Mouse (Mus musculus) cortical plate, adult 2 months (tissue): ENCODE results near the gene Magi1. TPM values are rescaled to one million over a fixed set of nuclear protein-coding genes. Genes with fewer than 3 reads are reported as not detected.

Source experiments
- H3K27ac ChIP-seq: fragments of 200-500 bp; 2 replicates; pipeline ENCODE4 v1.5.1; 2012; ENCODE audit warnings: low read length, control low read depth, inconsistent platforms; ENCODE audit not compliant: insufficient read depth
- H3K4me1 ChIP-seq: fragments of 200-500 bp; 2 replicates; pipeline ENCODE4 v1.6.1; 2011; ENCODE audit warnings: low read length; ENCODE audit not compliant: control insufficient read depth, insufficient read depth
- H3K4me3 ChIP-seq: fragments of 200-500 bp; 2 replicates; pipeline ENCODE4 v1.5.1; 2011; ENCODE audit warnings: mild to moderate bottlenecking, low read length, control low read depth; ENCODE audit not compliant: insufficient read depth
- CTCF ChIP-seq: fragments of 200-500 bp; IDR thresholded peaks from 2 replicates; pipeline ENCODE4 v1.5.1; 2011; ENCODE audit warnings: mild to moderate bottlenecking, control low read depth, low read length; ENCODE audit not compliant: insufficient read depth; ENCODE audit errors: extremely low read depth
- POLR2A ChIP-seq: fragments of 200-500 bp; IDR thresholded peaks from 2 replicates; pipeline ENCODE4 v1.6.1; 2011; ENCODE audit warnings: mild to moderate bottlenecking, low read length, control low read depth; ENCODE audit not compliant: insufficient read depth; ENCODE audit errors: extremely low read depth
- polyA plus RNA-seq: library from polyadenylated mRNA; depleted of rRNA; stranded (reverse); fragments of >200 nt; gene quantifications from 2 replicates; pipeline ENCODE4 v1.2.3, GENCODE M21; 2012

Magi1 gene
- polyA plus RNA-seq, 1 experiment = 39.5 TPM

GRCm38 (mm10) chr6:93904987-93905386 is 378.7 kb downstream of the Magi1 start:
- H3K27ac ChIP-seq = no peak overlapping the region
- peaks cover 4% of the 10 kb centered on the region; the same call in 1 of the 2 replicates for H3K4me1 ChIP-seq
- no peak overlapping the region for H3K4me3 ChIP-seq
- no peak for TF ChIP-seq POLR2A
- TF ChIP-seq CTCF = no peak

DNA sequence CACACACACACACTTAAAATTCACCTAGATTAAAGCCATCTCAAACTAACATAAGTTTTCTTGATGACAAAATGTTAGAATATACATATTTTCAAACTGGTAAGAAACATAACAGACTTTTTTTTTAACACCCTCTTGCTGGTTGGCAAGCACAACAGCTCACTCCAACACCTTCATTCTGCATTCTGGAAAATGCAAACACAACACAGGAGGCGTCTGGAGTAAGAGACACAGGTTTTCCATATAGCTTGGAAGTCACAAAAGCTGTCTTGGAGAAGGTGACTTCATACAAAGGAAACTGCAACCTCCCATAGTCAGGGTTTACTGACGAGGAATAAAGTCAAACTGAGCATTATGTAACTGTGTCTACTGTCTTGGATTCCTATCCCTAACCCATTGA is 381.5 kb downstream of the Magi1 start:
- TF ChIP-seq CTCF (no peak), POLR2A (no peak)

GRCm38 (mm10) chr6:93901408-93901807 is 382.3 kb downstream of the Magi1 start:
- H3K4me1 ChIP-seq = peaks cover 7% of the 10 kb centered on the region; the same call in 1 of the 2 replicates
- H3K27ac ChIP-seq = no peak overlapping the region
- TF ChIP-seq CTCF (no peak), POLR2A (no peak)
- H3K4me3 ChIP-seq = no peak overlapping the region

More for the DNA sequence above, 381.5 kb downstream of the Magi1 start:
- Histone ChIP-seq H3K4me1 (peaks cover 6% of the 10 kb centered on the region; the same call in 1 of the 2 replicates), H3K4me3 (no peak overlapping the region), H3K27ac (no peak overlapping the region)

DNA sequence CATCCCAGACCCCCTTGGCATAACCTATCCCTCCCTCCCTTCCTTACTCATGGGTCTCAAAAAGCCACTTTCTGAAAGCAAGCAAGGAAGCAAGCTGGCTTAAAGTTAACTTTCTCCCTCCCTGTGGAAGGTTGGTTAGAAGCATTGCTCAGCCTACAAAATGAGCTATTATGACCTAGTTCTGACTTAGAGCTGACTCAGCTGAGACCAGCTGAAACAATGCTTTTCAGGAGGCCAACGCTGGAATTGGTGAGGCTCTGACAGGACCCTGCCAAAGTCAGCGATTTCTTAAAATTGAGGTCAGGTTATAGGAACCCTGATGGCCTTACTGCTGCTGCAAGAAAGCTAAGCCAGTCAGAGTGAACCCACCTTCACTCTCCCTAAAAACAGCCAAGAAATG is 386.2 kb downstream of the Magi1 start:
- H3K27ac ChIP-seq = no peak overlapping the region
- H3K4me1 ChIP-seq = peaks cover 6% of the 10 kb centered on the region; the same call in 1 of the 2 replicates
- TF ChIP-seq POLR2A = no peak
- no peak overlapping the region for H3K4me3 ChIP-seq

- Histone ChIP-seq H3K4me1 (peaks cover 3% of the 10 kb centered on the region; the same call in 1 of the 2 replicates), H3K27ac (no peak overlapping the region)
- no peak for TF ChIP-seq CTCF
- no peak for TF ChIP-seq POLR2A
Measured at GRCm38 (mm10) chr6:93895721-93896120, 388.0 kb downstream of the Magi1 start.

DNA sequence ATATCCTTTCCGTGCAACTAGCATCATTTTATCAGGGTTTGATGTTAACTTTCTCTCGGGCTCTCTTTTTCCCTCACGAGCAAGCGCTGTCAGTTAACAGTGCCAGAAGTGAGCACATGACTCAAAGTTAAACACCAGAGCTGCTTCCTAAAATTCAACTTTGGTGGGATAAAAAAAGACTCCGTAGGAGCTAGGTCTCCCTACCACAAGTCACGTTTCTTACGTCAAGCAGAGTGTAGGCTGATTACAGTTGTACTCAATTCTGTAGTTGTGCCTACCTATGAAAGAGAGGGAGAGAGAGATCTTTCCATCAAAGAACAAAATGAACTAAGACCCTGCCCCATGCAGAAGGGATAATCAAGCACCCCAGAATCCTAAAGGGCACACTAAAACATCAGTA is 389.8 kb downstream of the Magi1 start:
- Histone ChIP-seq H3K27ac (no peak overlapping the region), H3K4me3 (no peak overlapping the region), H3K4me1 (peaks cover 4% of the 10 kb centered on the region; the same call in 1 of the 2 replicates)
- TF ChIP-seq POLR2A = no peak
- no peak for TF ChIP-seq CTCF

More at GRCm38 (mm10) chr6:93895721-93896120, 388.0 kb downstream of the Magi1 start:
- H3K4me3 ChIP-seq = no peak overlapping the region

DNA sequence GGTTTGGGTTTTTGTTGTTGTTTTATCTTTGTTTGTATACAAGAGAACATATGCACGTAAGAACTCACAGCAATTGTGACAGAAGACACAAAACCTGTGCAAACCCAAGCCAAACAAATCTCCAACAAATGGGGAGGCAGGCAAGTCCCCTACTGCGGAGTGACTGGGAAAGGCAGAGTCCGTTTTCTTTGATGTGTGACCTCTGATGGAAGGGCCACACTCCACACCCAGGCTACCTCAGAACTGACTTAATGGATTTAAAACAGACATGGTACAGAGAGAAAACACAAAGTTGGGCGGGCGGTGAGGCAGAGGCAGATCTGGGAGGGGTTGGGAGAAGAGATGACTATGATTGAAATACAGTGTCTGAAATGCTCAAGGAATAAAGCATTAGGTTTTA is 390.8 kb downstream of the Magi1 start:
- no peak overlapping the region for H3K27ac ChIP-seq
- TF ChIP-seq POLR2A = no peak
- TF ChIP-seq CTCF = no peak
- H3K4me3 ChIP-seq = no peak overlapping the region
- peaks cover 4% of the 10 kb centered on the region; the same call in 1 of the 2 replicates for H3K4me1 ChIP-seq

DNA sequence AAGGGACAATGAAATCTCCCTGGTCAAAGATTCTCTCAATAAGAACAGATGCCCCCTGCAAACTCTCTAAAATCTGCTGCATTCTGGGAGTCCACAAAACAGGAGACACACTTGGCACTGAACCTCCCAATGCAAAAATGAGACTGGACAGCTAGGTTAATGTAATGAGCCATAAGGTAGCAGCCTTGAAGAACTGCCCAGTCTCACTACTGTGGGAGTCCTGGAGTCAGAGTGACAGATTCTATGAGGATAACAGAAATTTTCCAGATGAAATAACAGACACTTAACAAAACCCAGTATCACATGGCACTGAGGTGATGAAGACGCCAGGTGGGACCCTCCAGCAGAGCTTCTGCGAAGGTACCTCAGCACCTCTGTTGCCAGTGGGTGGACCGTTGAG is 393.7 kb downstream of the Magi1 start:
- H3K4me3 ChIP-seq = no peak overlapping the region
- TF ChIP-seq POLR2A (no peak), CTCF (no peak)
- H3K27ac ChIP-seq = no peak overlapping the region
- peaks cover 1% of the 10 kb centered on the region; the same call in 1 of the 2 replicates for H3K4me1 ChIP-seq

DNA sequence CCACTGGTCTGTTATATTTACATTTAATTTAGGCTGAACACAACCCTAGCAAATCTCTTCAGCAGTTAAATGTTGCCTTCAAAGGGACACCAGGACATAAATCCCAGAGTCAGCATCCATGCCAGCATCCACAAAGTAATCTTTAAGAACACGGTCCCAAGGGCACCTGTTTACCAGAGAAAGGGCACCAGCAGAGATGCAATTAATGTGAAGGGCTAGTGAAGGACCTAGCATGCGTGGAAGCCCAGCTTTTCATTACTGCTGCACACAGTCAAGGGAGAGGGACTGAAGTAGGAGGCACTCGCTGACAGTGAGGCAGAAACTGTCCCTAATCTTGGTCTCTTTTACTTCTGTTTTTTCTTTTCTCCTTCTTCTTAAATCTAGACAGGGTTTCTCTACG is 406.4 kb downstream of the Magi1 start:
- peaks cover 7% of the 10 kb centered on the region for H3K4me1 ChIP-seq
- TF ChIP-seq POLR2A (no peak), CTCF (no peak)
- H3K27ac ChIP-seq = no peak overlapping the region
- no peak overlapping the region for H3K4me3 ChIP-seq

- Histone ChIP-seq H3K4me3 (no peak overlapping the region), H3K27ac (no peak overlapping the region), H3K4me1 (peaks cover 7% of the 10 kb centered on the region)
- TF ChIP-seq CTCF (no peak), POLR2A (no peak)
Measured at GRCm38 (mm10) chr6:93874936-93875335, 408.8 kb downstream of the Magi1 start.

GRCm38 (mm10) chr6:93874376-93874775 is 409.3 kb downstream of the Magi1 start:
- H3K4me1 ChIP-seq = peaks cover 7% of the 10 kb centered on the region
- no peak overlapping the region for H3K4me3 ChIP-seq
- TF ChIP-seq CTCF (no peak), POLR2A (no peak)
- H3K27ac ChIP-seq = no peak overlapping the region

DNA sequence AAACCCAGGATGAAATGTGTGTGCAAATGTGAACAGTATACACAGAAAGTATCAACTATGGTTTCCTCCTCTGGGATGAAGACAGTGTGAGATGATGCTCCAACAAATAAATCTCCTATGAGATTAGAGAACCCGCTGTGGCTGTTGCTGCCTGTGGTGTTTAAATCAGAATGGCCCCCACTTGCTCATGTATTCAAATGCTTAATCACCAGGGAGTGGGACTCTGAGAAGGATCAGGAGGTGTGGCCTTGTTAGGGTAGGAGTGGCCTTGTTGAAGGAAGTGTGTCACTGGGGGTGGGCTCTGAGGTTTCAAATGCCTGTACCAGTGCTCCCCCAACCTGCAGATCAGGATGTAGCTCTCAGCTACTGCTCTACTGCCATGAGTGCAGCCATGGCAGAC is 410.2 kb downstream of the Magi1 start:
- no peak for TF ChIP-seq POLR2A
- TF ChIP-seq CTCF = no peak
- H3K27ac ChIP-seq = no peak overlapping the region
- no peak overlapping the region for H3K4me3 ChIP-seq
- peaks cover 7% of the 10 kb centered on the region for H3K4me1 ChIP-seq
